Mouse (Mus musculus) cerebellum, adult 2 months (tissue): Measurements from ENCODE around the gene St3gal5.

ENCODE experiments used
- CTCF ChIP-seq: fragments of 200-500 bp; IDR thresholded peaks from 2 replicates; pipeline ENCODE4 v1.5.1; 2011; ENCODE audit warnings: low read depth, mild to moderate bottlenecking, control low read depth, low read length, moderate library complexity, borderline replicate concordance; ENCODE audit not compliant: insufficient read depth
- POLR2A ChIP-seq: fragments of 200-500 bp; IDR thresholded peaks from 2 replicates; pipeline ENCODE4 v1.6.1; 2011; ENCODE audit warnings: low read length, control low read depth, borderline replicate concordance; ENCODE audit not compliant: insufficient read depth

- TF ChIP-seq CTCF, result no peak
- no peak for TF ChIP-seq POLR2A
Observed at GRCm38 (mm10) chr6:72093121-72093520, 4.3 kb upstream of the St3gal5 start.
